Mouse (Mus musculus) frontal cortex, adult 2 months (tissue): ENCODE results near the gene Olfr533. TPM values are rescaled to one million over a fixed set of nuclear protein-coding genes. Genes with fewer than 3 reads are reported as not detected.
"Not testable (repeated sequence)": the region's sequence is repeated elsewhere in the genome, so short reads cannot be mapped to it uniquely, and the experiment has no call there.

Source experiments
- DNase-seq, 2 experiments: peaks; one replicate each; pipeline ENCODE4 v3.0.0; 2022; ENCODE audit warnings: low spot score in 1 of 2; ENCODE audit errors: extremely low spot score in 1 of 2
- polyA plus RNA-seq: library from polyadenylated mRNA; depleted of rRNA; stranded (reverse); fragments of >200 nt; gene quantifications from 2 replicates; pipeline ENCODE4 v1.2.3, GENCODE M21; 2012; rRNA removed

Olfr533 gene
- polyA plus RNA-seq: 0.06 and 0.32 TPM in 2 replicates

DNA sequence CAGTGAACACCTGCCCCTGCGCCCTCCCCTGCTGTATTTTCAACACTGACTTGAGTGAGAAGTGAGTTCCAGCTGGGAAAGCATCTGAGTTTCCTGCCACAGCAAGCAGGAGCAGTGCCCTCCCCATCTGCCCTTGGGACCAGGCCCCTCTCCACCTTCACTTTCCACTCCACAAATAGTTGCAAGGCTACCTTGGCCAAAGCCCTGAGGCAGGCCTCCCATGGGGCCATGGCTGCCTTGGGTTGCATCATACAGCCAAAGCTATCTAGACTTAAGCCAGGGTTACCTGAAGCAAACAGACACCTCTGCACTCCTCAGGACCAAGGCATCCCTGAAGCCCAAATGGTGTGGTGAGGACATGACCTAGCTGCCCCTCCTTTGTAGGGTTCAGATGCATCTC lies at the start of gene Olfr533:
TSS of gene Olfr533 (plus strand) at position 301 of the 400 bp plus-strand sequence.
- DNase-seq: not testable (repeated sequence)

DNA sequence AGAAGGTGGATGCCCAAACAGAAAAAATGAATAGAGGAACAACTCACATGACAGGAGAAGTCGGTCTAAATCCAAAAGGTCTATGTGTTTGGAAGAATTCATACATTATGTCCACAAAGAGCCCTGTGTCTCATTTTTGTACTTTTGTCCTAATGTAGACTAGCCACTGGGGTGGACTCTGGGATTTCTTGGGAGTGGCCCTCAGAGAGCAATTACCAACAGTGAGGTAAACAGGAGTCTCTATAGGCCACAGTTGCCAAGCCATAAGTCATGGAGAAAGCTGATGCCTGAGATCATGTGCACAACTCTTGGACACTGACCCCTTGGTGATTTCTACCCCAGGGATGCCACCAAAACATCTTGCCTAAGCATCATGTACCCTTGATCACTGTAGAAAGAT lies 41.6 kb upstream of the Olfr533 start, which contains the start of gene Olfr532:
TSS of gene Olfr532 (minus strand) at position 101 of the 400 bp plus-strand sequence.
- no peak for DNase-seq

DNA sequence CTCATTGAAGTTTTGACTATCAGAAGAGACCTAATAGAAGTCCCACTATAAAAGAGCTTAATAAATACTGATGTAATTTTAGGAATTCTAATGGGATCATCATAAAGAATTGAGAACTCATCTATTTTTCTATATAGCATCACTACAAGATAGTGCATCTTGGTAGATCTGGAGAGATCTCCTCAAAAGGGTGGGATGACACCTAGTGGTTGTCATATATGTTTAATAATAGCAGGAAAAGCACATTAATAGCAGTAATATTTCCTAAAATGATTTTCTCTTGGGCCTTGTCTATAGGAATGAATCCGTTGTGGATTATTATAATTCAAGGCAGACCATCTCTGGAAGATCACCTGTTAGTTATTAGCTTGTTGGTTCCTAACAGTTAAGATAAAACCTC lies 20.0 kb upstream of the Olfr533 start:
- DNase-seq: no peak

DNA sequence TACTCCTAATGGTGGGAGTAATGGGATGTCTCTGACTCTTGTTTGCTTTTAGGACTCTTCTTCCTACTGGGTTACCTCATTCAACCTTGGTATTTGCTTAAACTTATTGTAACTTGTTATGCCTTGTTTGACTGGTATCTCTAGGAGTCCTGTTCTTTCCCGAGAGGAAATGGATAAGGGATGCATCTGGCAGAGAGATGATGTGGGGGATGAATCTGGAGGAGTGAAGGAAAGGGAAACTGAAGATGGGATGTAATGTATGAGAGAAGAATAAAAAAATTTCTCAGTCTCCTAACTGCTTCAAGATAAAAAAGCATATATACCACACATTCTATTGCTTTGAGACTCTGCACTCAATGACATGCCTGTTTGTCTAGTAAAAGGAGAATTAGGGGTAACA lies 14.7 kb downstream of the Olfr533 start:
- peak; percentile 6 to 61 for DNase-seq

DNA sequence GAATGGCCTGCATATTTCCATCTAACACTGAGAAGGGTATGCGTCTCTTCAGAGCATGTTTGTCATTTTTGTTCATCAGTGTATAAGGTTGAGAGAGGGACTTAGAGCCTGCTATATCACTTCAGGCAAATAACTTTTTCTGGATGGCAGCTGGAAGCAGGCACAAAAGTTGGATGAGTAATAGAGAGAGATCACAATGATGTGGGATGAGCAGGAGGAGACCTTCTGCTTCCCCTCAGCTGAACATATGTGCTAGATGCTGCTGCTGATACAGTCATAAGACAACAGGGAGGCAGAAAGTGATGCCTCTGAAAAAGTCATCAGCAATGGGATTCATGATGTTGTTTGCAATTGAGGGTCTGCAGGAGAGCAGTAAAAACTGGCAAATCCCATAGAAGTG lies 15.6 kb downstream of the Olfr533 start:
- DNase-seq: peak; percentile 70 to 79

DNA sequence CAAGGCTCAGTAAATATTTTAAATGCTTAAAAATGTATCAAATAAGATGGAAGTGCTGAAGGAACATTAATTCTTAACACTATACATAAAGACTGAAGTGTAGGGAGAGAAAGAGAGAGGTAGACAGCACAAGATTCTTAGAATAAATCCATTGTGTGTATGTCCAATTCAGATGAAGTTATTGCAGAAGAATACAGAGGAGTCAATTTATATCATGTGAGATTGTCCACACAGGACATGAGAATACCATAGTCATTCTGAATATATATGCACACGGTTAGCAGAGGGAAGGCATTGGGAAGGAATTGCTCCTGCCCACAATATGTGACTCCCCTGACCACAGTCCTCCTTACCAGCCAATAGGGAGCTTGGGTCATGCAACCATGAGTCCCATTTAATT lies 20.7 kb downstream of the Olfr533 start, which contains the start of gene Olfr535:
TSS of gene Olfr535 (plus strand) at position 301 of the 400 bp plus-strand sequence.
- DNase-seq: no peak

DNA sequence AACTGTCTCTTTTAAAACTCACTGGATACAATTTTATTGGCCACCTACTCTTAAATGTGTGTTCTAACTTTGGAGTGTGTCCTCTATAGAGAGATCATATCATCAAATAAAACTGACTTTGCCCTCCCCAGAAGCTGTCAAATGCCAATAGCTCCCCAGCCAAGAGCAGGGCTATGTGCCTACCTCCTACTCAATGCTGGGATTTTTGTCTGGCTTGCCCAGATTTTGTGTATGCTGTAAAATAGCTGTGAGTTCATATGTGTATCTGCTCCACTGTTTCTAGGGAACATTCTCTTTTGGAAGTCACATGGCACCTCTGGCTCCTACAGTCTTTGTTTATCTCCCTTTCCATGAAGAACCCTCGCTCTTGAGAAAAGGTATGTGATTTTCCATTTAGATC lies 25.8 kb downstream of the Olfr533 start:
- DNase-seq: no peak

DNA sequence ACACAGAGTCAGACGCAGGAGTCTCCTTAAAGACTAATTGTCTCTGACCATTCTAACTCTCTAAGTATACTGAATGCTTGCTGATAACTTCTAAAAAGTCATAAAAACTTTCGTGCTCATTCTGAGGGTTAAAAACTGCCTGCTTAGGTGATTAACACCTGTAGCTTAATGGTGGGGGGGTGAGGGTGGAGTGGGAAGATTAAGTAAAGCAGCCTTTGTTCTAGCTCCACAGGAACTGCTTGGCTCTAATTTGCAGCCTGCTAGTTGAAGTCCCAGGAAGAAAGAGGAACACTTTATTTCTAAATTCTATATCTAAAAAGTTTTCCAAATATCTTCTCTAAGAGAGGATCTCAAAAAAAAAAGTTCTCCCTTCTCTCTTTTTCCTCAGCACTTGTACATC lies 31.1 kb downstream of the Olfr533 start:
- DNase-seq: no peak

DNA sequence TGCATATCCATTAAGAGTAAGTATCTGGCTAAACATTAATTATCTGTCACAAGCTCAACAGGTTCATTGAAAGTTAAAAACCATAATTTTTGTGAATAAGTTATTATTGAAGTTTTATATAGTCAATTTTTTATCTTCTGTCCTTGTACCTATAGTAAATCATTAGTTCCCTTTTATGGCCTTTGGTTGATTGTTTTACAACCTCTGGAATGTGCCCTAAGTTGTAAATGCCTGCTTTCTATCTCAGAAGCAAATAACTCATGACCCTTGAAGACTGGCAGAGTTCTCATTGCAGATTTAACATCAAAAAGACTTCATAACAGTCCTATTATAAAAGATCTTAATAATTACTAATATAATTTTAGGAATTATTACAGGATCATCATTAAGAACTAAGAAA lies 31.5 kb downstream of the Olfr533 start:
- no peak for DNase-seq

DNA sequence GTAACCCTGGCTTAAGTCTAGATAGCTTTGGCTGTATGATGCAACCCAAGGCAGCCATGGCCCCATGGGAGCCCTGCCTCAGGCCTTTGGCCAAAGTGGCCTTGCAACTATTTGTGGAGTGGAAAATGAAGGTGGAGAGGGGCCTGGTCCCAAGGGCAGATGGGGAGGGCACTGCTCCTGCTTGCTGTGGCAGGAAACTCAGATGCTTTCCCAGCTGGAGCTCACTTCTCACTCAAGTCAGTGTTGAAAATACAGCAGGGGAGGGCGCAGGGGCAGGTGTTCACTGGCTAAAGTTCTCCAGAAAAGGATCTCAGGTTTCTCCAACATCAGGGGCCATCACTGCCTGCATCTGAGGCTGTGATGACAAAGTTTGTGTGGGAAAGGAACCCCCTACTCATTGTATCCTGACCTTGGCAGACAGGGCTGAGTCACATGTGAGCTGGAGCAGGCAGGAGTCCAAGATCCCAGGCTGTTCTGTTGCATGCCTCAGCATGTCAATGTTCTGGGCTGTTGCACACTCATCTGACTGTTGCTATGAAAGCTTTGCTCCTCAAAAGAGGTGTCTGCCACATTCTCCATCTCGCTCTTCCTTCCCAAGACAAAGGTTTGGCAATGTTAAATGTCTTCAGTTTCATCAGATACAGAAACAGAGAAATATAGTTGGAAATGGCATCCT lies 44.3 kb downstream of the Olfr533 start, which contains the start of gene Olfr536:
TSS of gene Olfr536 (minus strand) at position 51 of the 676 bp plus-strand sequence.
- peak in 1 of 2 experiments; percentile 12 for DNase-seq

Other genes starting within 250 kb of the Olfr533 start
- gene Cd163l1, start 245.1 kb upstream of the Olfr533 start, polyA plus RNA-seq: 0.17 and 0.24 TPM in 2 replicates
- gene 5830411N06Rik, start 216.1 kb upstream of the Olfr533 start, polyA plus RNA-seq: 0.04 and 0.06 TPM in 2 replicates
- not detected in 2 replicates for gene Olfr525, start 142.5 kb upstream of the Olfr533 start, polyA plus RNA-seq
- 0.04 TPM in 1 of 2 replicates, not detected in the other for gene Olfr527, start 129.4 kb upstream of the Olfr533 start, polyA plus RNA-seq
- gene Olfr60, start 101.7 kb upstream of the Olfr533 start, polyA plus RNA-seq: 0.04 and 0.27 TPM in 2 replicates
- gene Olfr530, start 87.0 kb upstream of the Olfr533 start, polyA plus RNA-seq: not detected in 2 replicates
- gene Olfr531, start 60.5 kb upstream of the Olfr533 start, polyA plus RNA-seq: 0.13 TPM in 1 of 2 replicates, not detected in the other
- 0.02 and 0.11 TPM in 2 replicates for gene Olfr532, start 41.7 kb upstream of the Olfr533 start, polyA plus RNA-seq
- 0.02 TPM in 1 of 2 replicates, not detected in the other for gene Olfr535, start 20.8 kb downstream of the Olfr533 start, polyA plus RNA-seq
- gene Olfr536, start 44.0 kb downstream of the Olfr533 start, polyA plus RNA-seq: 0.02 and 0.06 TPM in 2 replicates
- gene Olfr538, start 104.5 kb downstream of the Olfr533 start, polyA plus RNA-seq: not detected in 2 replicates
- 0.02 TPM in 1 of 2 replicates, not detected in the other for gene Olfr46, start 137.9 kb downstream of the Olfr533 start, polyA plus RNA-seq
- 0.10 and 0.11 TPM in 2 replicates for gene Olfr61, start 165.6 kb downstream of the Olfr533 start, polyA plus RNA-seq
- gene Olfr53, start 183.1 kb downstream of the Olfr533 start, polyA plus RNA-seq: 0.19 TPM in 1 of 2 replicates, not detected in the other
- gene Olfr539, start 196.6 kb downstream of the Olfr533 start, polyA plus RNA-seq: 0.04 and 0.21 TPM in 2 replicates
- 0.06 TPM in 1 of 2 replicates, not detected in the other for gene Olfr45, start 218.6 kb downstream of the Olfr533 start, polyA plus RNA-seq
- gene Olfr541, start 233.9 kb downstream of the Olfr533 start, polyA plus RNA-seq: 0.08 TPM in 1 of 2 replicates, not detected in the other